Mouse (Mus musculus): Measurements from ENCODE around the gene Znrd1as. TPM values are rescaled to one million over a fixed set of nuclear protein-coding genes. Genes with fewer than 3 reads are reported as not detected.

Gene Znrd1as
- polyA plus RNA-seq, 1 experiment from 2014 or later, result 4.1 TPM

GRCm38 (mm10) chr17:36931806-36932205 is 26.6 kb upstream of the Znrd1as start:
- TF ChIP-seq CTCF (IDR thresholded peaks at IDR 0.05; ENCODE audit: low read depth), result no peak
- TF ChIP-seq EP300 (IDR thresholded peaks at IDR 0.05; ENCODE audit: low read depth), result no peak
- H3K9ac ChIP-seq (replicated peaks), result no peak overlapping the region
- DNase-seq, result no peak
- 43% methylated on average over 2 of the region's 2 CpGs for WGBS (ENCODE audit: insufficient replicate concordance)
- no peaks in the 10 kb centered on the region for H3K9me3 ChIP-seq (ENCODE audit: low read length)
- ATAC-seq, result no peak
- H3K27ac ChIP-seq (ENCODE audit: low read depth), result no peak overlapping the region
- no peak overlapping the region for H3K4me3 ChIP-seq (ENCODE audit: low read depth, low read length)
- H3K36me3 ChIP-seq (replicated peaks; ENCODE audit: insufficient read depth, low read length), result no peaks in the 10 kb centered on the region
- no peaks in the 10 kb centered on the region for H3K27me3 ChIP-seq (ENCODE audit: insufficient read depth, low read length)
- H3K4me2 ChIP-seq (ENCODE audit: low read depth, low read length), result no peak overlapping the region
- H3K4me1 ChIP-seq (ENCODE audit: insufficient read depth), result no peaks in the 10 kb centered on the region

- Histone ChIP-seq H3K9me3 (ENCODE audit: low read length) (no peaks in the 10 kb centered on the region), H3K4me2 (ENCODE audit: low read depth, low read length) (no peak overlapping the region), H3K27ac (ENCODE audit: low read depth) (no peak overlapping the region), H3K9ac (replicated peaks) (no peak overlapping the region), H3K27me3 (ENCODE audit: insufficient read depth, low read length) (peaks cover 27% of the 10 kb centered on the region), H3K4me3 (ENCODE audit: low read depth, low read length) (no peak overlapping the region), H3K36me3 (replicated peaks; ENCODE audit: insufficient read depth, low read length) (no peaks in the 10 kb centered on the region), H3K4me1 (ENCODE audit: insufficient read depth) (no peaks in the 10 kb centered on the region)
- ATAC-seq (peak; percentile 65), DNase-seq (peak; percentile 63)
- 49% methylated on average over 2 of the region's 2 CpGs for WGBS (ENCODE audit: insufficient replicate concordance)
- no peak for TF ChIP-seq EP300 (IDR thresholded peaks at IDR 0.05; ENCODE audit: low read depth)
- TF ChIP-seq CTCF (IDR thresholded peaks at IDR 0.05; ENCODE audit: low read depth), result no peak
These were observed 20.3 kb upstream of the Znrd1as start for GRCm38 (mm10) chr17:36938056-36938455.

- WGBS (ENCODE audit: insufficient replicate concordance), result 53% methylated on average over 10 of the region's 10 CpGs
- ATAC-seq, result peak; percentile 36; the same call in 1 of the 2 replicates
- H3K4me3 ChIP-seq (ENCODE audit: low read depth, low read length), result peak overlapping the region; percentile 42; the same call in 1 of the 2 replicates
These were observed 16.0 kb upstream of the Znrd1as start for GRCm38 (mm10) chr17:36942391-36942790.

GRCm38 (mm10) chr17:36942791-36943471 is 15.5 kb upstream of the Znrd1as start, which contains the start of gene Rnf39:
TSS of gene Rnf39 (plus strand) at chr17:36942918.
- no peak for TF ChIP-seq EP300 (IDR thresholded peaks at IDR 0.05; ENCODE audit: low read depth)
- no peak for TF ChIP-seq CTCF (IDR thresholded peaks at IDR 0.05; ENCODE audit: low read depth)
- Histone ChIP-seq H3K36me3 (replicated peaks; ENCODE audit: insufficient read depth, low read length) (no peaks in the 10 kb centered on the region), H3K4me3 (ENCODE audit: low read depth, low read length) (peak within 1 kb of the TSS; percentile 42), H3K9ac (replicated peaks) (no peak within 1 kb of the TSS; the same call in 1 of the 2 replicates), H3K9me3 (ENCODE audit: low read length) (no peaks in the 10 kb centered on the region), H3K4me2 (ENCODE audit: low read depth, low read length) (peak within 1 kb of the TSS; percentile 69), H3K4me1 (ENCODE audit: insufficient read depth) (0 out of 2 replicates have a peak, but pooled peaks cover 8% of the 10 kb centered on the region), H3K27ac (ENCODE audit: low read depth) (no peak within 1 kb of the TSS), H3K27me3 (ENCODE audit: insufficient read depth, low read length) (peaks cover 69% of the 10 kb centered on the region)
- ATAC-seq (peak; percentile 64; the same call in 1 of the 2 replicates), DNase-seq (peak; percentile 20)
- WGBS (ENCODE audit: insufficient replicate concordance), result 3% methylated on average over 53 of the region's 59 CpGs

More at GRCm38 (mm10) chr17:36942391-36942790, 16.0 kb upstream of the Znrd1as start:
- H3K9me3 ChIP-seq (ENCODE audit: low read length), result no peaks in the 10 kb centered on the region
- DNase-seq, result no peak
- H3K36me3 ChIP-seq (replicated peaks; ENCODE audit: insufficient read depth, low read length), result no peaks in the 10 kb centered on the region
- H3K4me1 ChIP-seq (ENCODE audit: insufficient read depth), result 0 out of 2 replicates have a peak, but pooled peaks cover 5% of the 10 kb centered on the region
- no peak overlapping the region for H3K9ac ChIP-seq (replicated peaks)
- no peak for TF ChIP-seq EP300 (IDR thresholded peaks at IDR 0.05; ENCODE audit: low read depth)
- H3K4me2 ChIP-seq (ENCODE audit: low read depth, low read length), result peak overlapping the region; percentile 69; the same call in 1 of the 2 replicates
- H3K27ac ChIP-seq (ENCODE audit: low read depth), result no peak overlapping the region
- peaks cover 69% of the 10 kb centered on the region for H3K27me3 ChIP-seq (ENCODE audit: insufficient read depth, low read length)

GRCm38 (mm10) chr17:36943691-36944090 is 14.7 kb upstream of the Znrd1as start:
- Histone ChIP-seq H3K9me3 (ENCODE audit: low read length) (no peaks in the 10 kb centered on the region), H3K27me3 (ENCODE audit: insufficient read depth, low read length) (peaks cover 67% of the 10 kb centered on the region), H3K27ac (ENCODE audit: low read depth) (no peak overlapping the region), H3K4me2 (ENCODE audit: low read depth, low read length) (0 out of 2 replicates have a peak overlapping the region, but pooled peaks have one; percentile 69), H3K36me3 (replicated peaks; ENCODE audit: insufficient read depth, low read length) (peaks cover under 1% of the 10 kb centered on the region; the same call in 1 of the 2 replicates), H3K4me1 (ENCODE audit: insufficient read depth) (0 out of 2 replicates have a peak, but pooled peaks cover 8% of the 10 kb centered on the region), H3K9ac (replicated peaks) (no peak overlapping the region), H3K4me3 (ENCODE audit: low read depth, low read length) (no peak overlapping the region)
- TF ChIP-seq CTCF (IDR thresholded peaks at IDR 0.05; ENCODE audit: low read depth), result no peak
- TF ChIP-seq EP300 (IDR thresholded peaks at IDR 0.05; ENCODE audit: low read depth), result no peak
- ATAC-seq (no peak), DNase-seq (no peak)
- 24% methylated on average over 5 of the region's 5 CpGs for WGBS (ENCODE audit: insufficient replicate concordance)

- no peak for ATAC-seq
- no peak for DNase-seq
- Histone ChIP-seq H3K4me3 (ENCODE audit: low read depth, low read length) (no peak overlapping the region), H3K9me3 (ENCODE audit: low read length) (no peaks in the 10 kb centered on the region), H3K4me1 (ENCODE audit: insufficient read depth) (0 out of 2 replicates have a peak, but pooled peaks cover 8% of the 10 kb centered on the region), H3K27ac (ENCODE audit: low read depth) (no peak overlapping the region), H3K9ac (replicated peaks) (no peak overlapping the region), H3K4me2 (ENCODE audit: low read depth, low read length) (no peak overlapping the region), H3K36me3 (replicated peaks; ENCODE audit: insufficient read depth, low read length) (peaks cover 6% of the 10 kb centered on the region; the same call in 1 of the 2 replicates), H3K27me3 (ENCODE audit: insufficient read depth, low read length) (peaks cover 66% of the 10 kb centered on the region)
- TF ChIP-seq CTCF (IDR thresholded peaks at IDR 0.05; ENCODE audit: low read depth) (0 out of 2 replicates have a peak, but pooled peaks have one; percentile 7), EP300 (IDR thresholded peaks at IDR 0.05; ENCODE audit: low read depth) (no peak)
- 21% methylated on average over 9 of the region's 9 CpGs for WGBS (ENCODE audit: insufficient replicate concordance)
These were observed 14.1 kb upstream of the Znrd1as start for GRCm38 (mm10) chr17:36944121-36944775.
